In genomic region chr2:31637311-31637710, GRCm38 (mm10) we compare ENCODE assay signal across 11 mouse cellular contexts. TPM values are rescaled to one million over a fixed set of nuclear protein-coding genes. Genes with fewer than 3 reads are reported as not detected.
DNase-seq lines count a peak whose midpoint lies in the region; ATAC-seq lines count a peak whose summit lies in the region.
"Had no signal": no experiment of that assay in that cellular context is flagged by ENCODE, and none has a peak within 500 bp of the region (broad histone marks: within the 10 kb centered on the region; RNA-seq: fewer than 3 reads in every experiment).

No protein-coding gene starts in this region.

- no peak overlapping the region for H3K27ac ChIP-seq in heart, embryonic 12.5 days (ENCODE audit: poor library complexity, severe bottlenecking)
- H3K27ac ChIP-seq in forebrain, embryonic 12.5 days: no peak overlapping the region
- H3K27ac ChIP-seq in limb, embryonic 10.5 days: no peak overlapping the region
- no peak overlapping the region for H3K27ac ChIP-seq in neural tube, embryonic 12.5 days
- H3K27ac ChIP-seq: liver, embryonic 13.5 days had no signal

- no peak for DNase-seq in heart, adult 11 months
- peak; percentile 45 for DNase-seq in limb, embryonic 10.5 days (ENCODE audit: low spot score)
- DNase-seq in left cerebral cortex, postnatal 10 days (ENCODE audit: extremely low spot score in 1 of 2, low spot score in 2 of 2): no peak
- DNase-seq in thymus, postnatal 14 days: no peak
- DNase-seq in left cerebral cortex, adult 9 months (ENCODE audit: low spot score in 2 of 2): no peak
- DNase-seq: liver, embryonic 13.5 days had no signal

- H3K36me3 ChIP-seq in heart, embryonic 12.5 days: no peaks in the 10 kb centered on the region
- H3K36me3 ChIP-seq in forebrain, embryonic 12.5 days (replicated peaks): no peaks in the 10 kb centered on the region
- H3K36me3 ChIP-seq in limb, embryonic 10.5 days: no peaks in the 10 kb centered on the region
- no peaks in the 10 kb centered on the region for H3K36me3 ChIP-seq in neural tube, embryonic 12.5 days
- H3K36me3 ChIP-seq: liver, embryonic 13.5 days had no signal

- no peaks in the 10 kb centered on the region for H3K9me3 ChIP-seq in heart, embryonic 12.5 days (replicated peaks)
- no peaks in the 10 kb centered on the region for H3K9me3 ChIP-seq in forebrain, embryonic 12.5 days
- no peaks in the 10 kb centered on the region for H3K9me3 ChIP-seq in limb, embryonic 10.5 days (replicated peaks)
- H3K9me3 ChIP-seq in neural tube, embryonic 12.5 days: no peaks in the 10 kb centered on the region
- H3K9me3 ChIP-seq: liver, embryonic 13.5 days had no signal

- H3K4me1 ChIP-seq in heart, embryonic 12.5 days (replicated peaks): peaks cover 34% of the 10 kb centered on the region
- H3K4me1 ChIP-seq in forebrain, embryonic 12.5 days: peaks cover 69% of the 10 kb centered on the region
- H3K4me1 ChIP-seq in limb, embryonic 10.5 days: peaks cover 52% of the 10 kb centered on the region
- H3K4me1 ChIP-seq in neural tube, embryonic 12.5 days: peaks cover 70% of the 10 kb centered on the region

- ATAC-seq in heart, embryonic 12.5 days (ENCODE audit: insufficient number of reproducible peaks, low FRiP score): no peak
- ATAC-seq in forebrain, embryonic 12.5 days (ENCODE audit: low FRiP score): no peak
- no peak for ATAC-seq in neural tube, embryonic 12.5 days (ENCODE audit: low FRiP score, low read depth)

- H3K27me3 ChIP-seq in heart, embryonic 12.5 days (replicated peaks): peaks cover 100% of the 10 kb centered on the region
- peaks cover 100% of the 10 kb centered on the region for H3K27me3 ChIP-seq in forebrain, embryonic 12.5 days
- peaks cover 100% of the 10 kb centered on the region for H3K27me3 ChIP-seq in limb, embryonic 10.5 days (ENCODE audit: low read depth, poor library complexity, severe bottlenecking)
- H3K27me3 ChIP-seq in neural tube, embryonic 12.5 days (replicated peaks): peaks cover 96% of the 10 kb centered on the region

- H3K9ac ChIP-seq in heart, embryonic 12.5 days: no peak overlapping the region
- no peak overlapping the region; the same call in 1 of the 2 replicates for H3K9ac ChIP-seq in forebrain, embryonic 12.5 days
- 0 out of 2 replicates have a peak overlapping the region, but pooled peaks have one; percentile 42 for H3K9ac ChIP-seq in neural tube, embryonic 12.5 days
- H3K9ac ChIP-seq: liver, embryonic 13.5 days had no signal

- peak overlapping the region; percentile 18 for H3K4me3 ChIP-seq in heart, embryonic 12.5 days
- H3K4me3 ChIP-seq in forebrain, embryonic 12.5 days (replicated peaks): peak overlapping the region; percentile 37
- 0 out of 2 replicates have a peak overlapping the region, but pooled peaks have one; percentile 16 for H3K4me3 ChIP-seq in limb, embryonic 10.5 days
- H3K4me3 ChIP-seq in neural tube, embryonic 12.5 days: peak overlapping the region; percentile 34
- H3K4me3 ChIP-seq: liver, embryonic 13.5 days had no signal

- intact Hi-C loops in left cerebral cortex, postnatal 10 days (cut with DNase I): no loop called here

- 1% methylated on average over 12 of the region's 12 CpGs for WGBS in heart, embryonic 12.5 days
- WGBS in forebrain, embryonic 12.5 days: under 1% methylated on average over 12 of the region's 12 CpGs
- WGBS in limb, embryonic 10.5 days: 1% methylated on average over 12 of the region's 12 CpGs
- WGBS in neural tube, embryonic 12.5 days: under 1% methylated on average over 12 of the region's 12 CpGs

- peak overlapping the region; percentile 26 for H3K4me2 ChIP-seq in heart, embryonic 12.5 days
- peak overlapping the region; percentile 67 for H3K4me2 ChIP-seq in forebrain, embryonic 12.5 days
- H3K4me2 ChIP-seq in neural tube, embryonic 12.5 days (replicated peaks): peak overlapping the region; percentile 53
- H3K4me2 ChIP-seq: liver, embryonic 13.5 days had no signal

RNA-seq across cellular contexts. Expression of gene Prdm12, which starts 2.5 kb away (rescaled TPM):
- polyA plus RNA-seq in heart, embryonic 12.5 days (2016; fragmentation: Nextera tagmentation; extraction: Ambion mirVana): 0.08 TPM in 1 of 2 replicates, not detected in the other
- polyA plus RNA-seq in forebrain, embryonic 12.5 days (2016; fragmentation: Nextera tagmentation; extraction: Ambion mirVana): 5.4 and 6.7 TPM in 2 replicates
- polyA plus RNA-seq in limb, embryonic 10.5 days (2016; fragmentation: Nextera tagmentation; extraction: Ambion mirVana): 0.10 TPM in 1 of 2 replicates, not detected in the other
- polyA plus RNA-seq in neural tube, embryonic 12.5 days (2016; fragmentation: Nextera tagmentation; extraction: Ambion mirVana): 37.3 and 54.2 TPM in 2 replicates
- total RNA-seq in left cerebral cortex, postnatal 10 days (2021): under 1 TPM; 0.36 to 0.54 TPM
- total RNA-seq: megakaryocyte progenitor cell, adult 5-6 weeks had no signal
- polyA plus RNA-seq: heart, postnatal 0 days; liver, embryonic 13.5 days had no signal

RNA-seq across cellular contexts. Expression of gene Exosc2, which starts 33.2 kb away (rescaled TPM):
- polyA plus RNA-seq in heart, embryonic 12.5 days (2016; fragmentation: Nextera tagmentation; extraction: Ambion mirVana): 38.2 and 38.4 TPM in 2 replicates
- 57.8 and 60.7 TPM in 2 replicates for polyA plus RNA-seq in forebrain, embryonic 12.5 days (2016; fragmentation: Nextera tagmentation; extraction: Ambion mirVana)
- polyA plus RNA-seq in limb, embryonic 10.5 days (2016; fragmentation: Nextera tagmentation; extraction: Ambion mirVana): 113 and 131 TPM in 2 replicates
- polyA plus RNA-seq in neural tube, embryonic 12.5 days (2016; fragmentation: Nextera tagmentation; extraction: Ambion mirVana): 50.5 and 51.3 TPM in 2 replicates
- total RNA-seq in left cerebral cortex, postnatal 10 days (2021): 10 to 100 TPM; 24.2 to 26.3 TPM

RNA-seq across cellular contexts. Expression of gene Abl1, which starts 50.9 kb away (rescaled TPM):
- 41.2 and 41.8 TPM in 2 replicates for polyA plus RNA-seq in heart, embryonic 12.5 days (2016; fragmentation: Nextera tagmentation; extraction: Ambion mirVana)
- polyA plus RNA-seq in forebrain, embryonic 12.5 days (2016; fragmentation: Nextera tagmentation; extraction: Ambion mirVana): 44.4 and 47.3 TPM in 2 replicates
- 65.0 and 70.5 TPM in 2 replicates for polyA plus RNA-seq in limb, embryonic 10.5 days (2016; fragmentation: Nextera tagmentation; extraction: Ambion mirVana)
- polyA plus RNA-seq in neural tube, embryonic 12.5 days (2016; fragmentation: Nextera tagmentation; extraction: Ambion mirVana): 38.2 and 38.6 TPM in 2 replicates
- total RNA-seq in left cerebral cortex, postnatal 10 days (2021): 10 to 100 TPM; 39.7 to 40.5 TPM
